Mouse (Mus musculus): Measurements from ENCODE around the gene Cbx3. TPM values are rescaled to one million over a fixed set of nuclear protein-coding genes. Genes with fewer than 3 reads are reported as not detected.

The Cbx3 gene
- 61.0 and 69.0 TPM in 2 replicates for polyA plus RNA-seq (2012)

DNA sequence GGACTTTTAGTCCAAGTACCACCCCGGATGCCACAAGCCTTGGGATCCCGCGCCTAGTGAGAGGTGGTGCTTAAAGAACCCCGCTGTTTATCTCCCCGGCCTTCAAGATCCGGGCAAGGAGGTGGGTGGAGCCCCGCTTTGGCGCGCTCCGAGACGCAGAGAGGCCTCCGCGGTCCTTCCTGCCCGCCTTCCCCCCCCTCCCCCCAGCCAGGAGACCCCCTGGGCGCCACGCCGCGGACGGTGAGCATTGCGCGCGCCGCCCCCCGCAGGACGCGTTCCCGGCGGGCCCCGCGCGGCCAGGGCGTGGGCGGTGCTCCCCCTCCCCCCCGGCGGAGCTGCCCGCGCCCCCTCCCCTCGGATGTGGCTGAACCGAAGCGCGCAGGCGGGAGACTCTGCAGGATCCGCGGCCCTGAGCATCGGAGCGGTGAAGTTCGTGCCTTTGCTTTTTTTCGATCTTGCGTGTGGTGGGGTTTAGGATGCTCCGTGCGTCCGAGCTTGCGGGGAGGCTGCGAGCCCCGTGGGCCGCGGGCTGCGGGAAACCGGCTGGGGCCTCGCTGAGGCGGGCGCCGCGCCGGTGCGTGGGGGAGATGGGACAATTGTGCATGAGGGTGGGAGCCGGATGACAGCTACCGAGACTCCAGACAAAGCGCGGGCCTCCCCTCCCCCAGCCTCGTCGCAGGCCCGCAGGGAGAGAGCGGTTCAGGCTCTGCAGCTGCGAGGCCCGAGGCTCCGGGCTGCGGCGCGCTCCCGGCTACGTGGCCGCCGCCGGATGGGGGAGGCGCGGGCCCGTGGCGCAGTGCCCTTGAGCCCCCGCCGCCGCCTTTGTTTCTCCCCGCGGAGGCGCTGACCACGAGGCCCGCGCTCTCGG is at the start of gene Cbx3:
Gene Cbx3 (plus strand): TSS at position 50 of the 868 bp plus-strand sequence.

DNA sequence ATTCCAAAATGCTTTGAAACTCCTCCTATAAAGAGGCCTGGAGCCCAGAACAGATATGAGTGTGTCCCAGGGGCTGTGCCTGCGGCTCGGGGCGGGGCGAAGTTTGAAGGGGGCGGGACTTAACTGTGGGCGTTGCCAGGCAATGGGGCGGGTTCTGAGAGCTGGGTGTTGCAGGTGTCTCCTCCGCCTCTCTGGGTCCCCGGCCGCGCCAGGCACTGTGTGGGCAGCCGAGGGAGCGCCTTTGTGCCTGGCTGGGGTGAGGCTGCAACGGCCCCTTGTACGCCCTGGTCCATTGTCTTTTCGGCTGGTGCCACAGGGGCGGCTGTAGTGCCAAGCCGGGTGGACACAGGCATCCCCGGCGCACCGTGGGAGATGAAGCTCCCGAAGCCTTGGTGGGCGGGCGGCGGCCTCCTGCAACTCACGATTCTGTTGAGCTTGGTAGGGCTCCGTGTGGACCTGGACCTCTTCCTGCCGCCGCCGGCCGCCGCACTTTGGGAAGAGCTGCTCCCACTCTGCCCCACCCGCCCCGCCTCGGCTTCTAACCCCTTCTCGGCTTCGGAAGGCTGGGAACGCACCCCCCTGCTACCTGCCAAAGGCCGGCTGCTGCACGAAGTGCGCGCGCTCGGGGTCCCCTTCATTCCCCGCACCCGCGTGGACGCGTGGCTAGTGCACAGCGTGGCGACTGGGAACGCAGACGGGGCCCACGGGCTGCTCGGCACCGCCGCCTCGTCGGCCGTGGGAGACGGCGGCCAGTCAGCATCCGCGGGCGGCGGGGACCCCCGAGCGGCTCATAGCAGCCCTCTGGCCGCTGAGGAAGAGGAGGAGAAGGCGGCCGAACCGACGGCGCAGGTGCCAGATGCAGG is 37.4 kb upstream of the Cbx3 start, which contains the start of gene Nfe2l3:
Gene Nfe2l3 (plus strand): TSS at position 136 of the 863 bp plus-strand sequence.

DNA sequence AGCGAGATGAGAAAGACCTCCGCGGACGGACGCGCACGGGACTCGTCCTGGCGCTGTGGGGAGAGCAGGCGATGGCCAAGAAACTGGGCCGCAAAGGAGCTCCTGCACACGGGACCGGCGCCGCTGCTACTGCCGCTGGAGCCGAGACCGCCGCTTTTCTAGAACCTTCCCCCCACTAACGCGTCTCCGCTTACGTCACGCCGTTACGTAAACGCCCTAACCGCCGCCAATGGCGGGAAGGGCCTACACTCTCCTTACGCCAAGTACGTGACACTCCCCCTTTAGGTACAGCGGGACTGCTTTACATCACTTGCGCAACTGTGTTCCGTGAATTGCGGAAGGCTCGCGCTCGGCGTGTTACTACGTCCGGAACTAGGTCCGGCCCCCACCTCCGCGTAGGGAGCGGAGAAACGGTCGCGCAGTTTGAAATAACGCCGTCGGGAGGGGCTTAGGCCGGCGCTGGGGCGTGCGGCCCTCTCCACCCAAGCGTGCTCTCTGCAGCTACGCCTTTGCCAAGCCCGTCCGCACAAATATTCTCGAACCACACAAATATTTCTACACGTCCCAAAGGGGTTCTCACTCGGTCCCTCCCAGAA is 347 bp upstream of the Cbx3 start, which contains the start of gene Hnrnpa2b1:
Gene Hnrnpa2b1 (minus strand): TSS at position 180 of the 596 bp plus-strand sequence.

DNA sequence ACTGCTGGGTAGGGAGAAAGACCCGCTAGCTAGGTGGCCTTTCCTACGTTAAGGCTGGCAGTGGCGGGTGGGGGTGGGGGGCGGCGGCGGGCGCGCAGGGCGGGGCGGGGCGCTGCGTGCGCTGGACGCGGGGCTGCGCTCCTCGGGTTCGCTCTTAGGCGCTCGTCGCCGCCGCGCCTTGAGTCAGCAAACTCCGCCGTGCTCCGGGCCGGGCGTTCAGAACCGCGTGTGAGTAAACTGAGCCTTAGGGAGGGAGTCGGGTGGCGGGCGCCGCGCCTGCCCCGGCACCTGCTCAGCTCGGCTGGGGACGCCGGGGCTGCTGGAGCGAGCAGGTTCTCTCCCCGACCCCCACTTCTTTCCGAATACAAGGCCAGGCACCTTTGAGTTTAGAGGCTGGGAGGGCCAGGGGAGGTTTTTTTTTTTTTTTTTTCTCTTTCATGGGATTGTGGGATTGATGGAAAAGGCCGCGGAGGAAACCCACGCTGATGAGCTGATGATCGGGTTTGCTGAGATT is 53.7 kb downstream of the Cbx3 start, which contains the start of gene Snx10:
Gene Snx10 (plus strand): TSS at position 95 of the 514 bp plus-strand sequence.

Other genes starting within 250 kb of the Cbx3 start
- gene Nfe2l3, start 37.7 kb upstream of the Cbx3 start, polyA plus RNA-seq (2012), result 0.13 TPM in 1 of 2 replicates, not detected in the other
- 412 and 594 TPM in 2 replicates for gene Hnrnpa2b1, start 466 bp upstream of the Cbx3 start, polyA plus RNA-seq (2012)
- gene Snx10, start 53.5 kb downstream of the Cbx3 start, polyA plus RNA-seq (2012), result 3.8 and 3.9 TPM in 2 replicates

Measured in megakaryocyte-erythroid progenitor cell, adult 5 weeks (primary cell).